ENCODE assay signal across 21 mouse cellular contexts in the genomic region with DNA sequence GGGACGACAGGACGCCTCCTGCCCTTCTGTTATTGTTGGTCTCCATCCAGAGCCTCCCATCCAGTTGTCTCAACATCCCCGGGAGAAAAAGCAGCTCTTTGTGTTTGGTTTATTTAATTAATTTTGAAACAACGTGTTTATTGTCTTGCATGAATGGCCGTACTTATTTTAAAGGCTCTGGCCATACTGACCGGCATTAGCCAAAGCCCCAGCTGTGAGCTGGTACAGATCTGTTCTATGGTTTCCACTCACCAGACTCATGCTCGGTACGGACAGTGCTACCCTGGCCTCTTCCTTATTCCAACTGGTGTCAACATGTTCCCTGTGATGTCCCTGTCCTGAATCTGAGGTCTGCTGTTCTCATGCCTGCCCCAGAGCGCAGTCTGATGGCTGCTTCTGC. TPM values are rescaled to one million over a fixed set of nuclear protein-coding genes. Genes with fewer than 3 reads are reported as not detected.
"Had no signal": no experiment of that assay in that cellular context is flagged by ENCODE, and none has a peak within 500 bp of the region (broad histone marks: within the 10 kb centered on the region; RNA-seq: fewer than 3 reads in every experiment).

No protein-coding gene starts in this region.

- H3K9ac ChIP-seq: limb, embryonic 15.5 days; liver, embryonic 13.5 days; liver, postnatal 0 days; lung, embryonic 15.5 days; midbrain, embryonic 15.5 days; neural tube, embryonic 12.5 days had no signal

- H3K27me3 ChIP-seq: limb, embryonic 15.5 days; liver, embryonic 13.5 days; lung, embryonic 15.5 days; midbrain, embryonic 15.5 days; neural tube, embryonic 12.5 days had no signal

- H3K9me3 ChIP-seq: limb, embryonic 15.5 days; liver, embryonic 13.5 days; lung, embryonic 15.5 days; midbrain, embryonic 15.5 days; neural tube, embryonic 12.5 days had no signal

- ATAC-seq: liver, postnatal 0 days; midbrain, embryonic 15.5 days had no signal

- H3K4me3 ChIP-seq: left cerebral cortex, adult 2 months; limb, embryonic 15.5 days; liver, embryonic 13.5 days; lung, embryonic 15.5 days; megakaryocyte, embryonic 14.5 days; midbrain, embryonic 15.5 days; neural tube, embryonic 12.5 days had no signal

- H3K4me1 ChIP-seq: midbrain, embryonic 15.5 days; neural tube, embryonic 12.5 days had no signal

- H3K36me3 ChIP-seq: limb, embryonic 15.5 days; liver, embryonic 13.5 days; lung, embryonic 15.5 days; midbrain, embryonic 15.5 days; neural tube, embryonic 12.5 days had no signal

- H3K4me2 ChIP-seq: limb, embryonic 15.5 days; liver, embryonic 13.5 days; lung, embryonic 15.5 days; midbrain, embryonic 11.5 days; midbrain, embryonic 15.5 days; neural tube, embryonic 12.5 days had no signal

- DNase-seq: kidney, adult 11 months; kidney, adult 9 months; liver, embryonic 13.5 days; liver, postnatal 0 days; lung, postnatal 14 days; thymus, postnatal 36 days had no signal

- H3K27ac ChIP-seq: kidney, postnatal 0 days; left cerebral cortex, adult 2 months; limb, embryonic 15.5 days; liver, embryonic 13.5 days; lung, embryonic 15.5 days; macrophage; midbrain, embryonic 15.5 days; neural tube, embryonic 12.5 days had no signal

RNA-seq across cellular contexts. Expression of gene Trp53tg5, which starts 42.4 kb away (rescaled TPM):
- total RNA-seq: layer of hippocampus, adult 8-10 months; left cerebral cortex, adult 2 months; left cerebral cortex, postnatal 14 days; monocyte, adult 5-6 weeks; neutrophil, adult 5-6 weeks had no signal
- polyA plus RNA-seq: kidney, postnatal 0 days; limb, embryonic 11.5 days; limb, embryonic 15.5 days; liver, embryonic 13.5 days; liver, postnatal 0 days; lung, embryonic 15.5 days; macrophage; midbrain, embryonic 11.5 days; midbrain, embryonic 15.5 days; neural tube, embryonic 12.5 days; thymus, postnatal 0 days had no signal

RNA-seq across cellular contexts. Expression of gene Wfdc2, which starts 46.3 kb away (rescaled TPM):
- total RNA-seq: monocyte, adult 5-6 weeks; neutrophil, adult 5-6 weeks had no signal
- polyA plus RNA-seq: macrophage had no signal

RNA-seq across cellular contexts. Expression of gene Gm20458, which starts 55.1 kb away (rescaled TPM):
- total RNA-seq: monocyte, adult 5-6 weeks; neutrophil, adult 5-6 weeks had no signal
